Mouse (Mus musculus): ENCODE results near the gene Mettl26. TPM values are rescaled to one million over a fixed set of nuclear protein-coding genes. Genes with fewer than 3 reads are reported as not detected.
A peak's percentile ranks its signal among the peaks of the same experiment; 100 is the strongest.

Mettl26 gene
- polyA plus RNA-seq, 1 experiment: 23.9 TPM

DNA sequence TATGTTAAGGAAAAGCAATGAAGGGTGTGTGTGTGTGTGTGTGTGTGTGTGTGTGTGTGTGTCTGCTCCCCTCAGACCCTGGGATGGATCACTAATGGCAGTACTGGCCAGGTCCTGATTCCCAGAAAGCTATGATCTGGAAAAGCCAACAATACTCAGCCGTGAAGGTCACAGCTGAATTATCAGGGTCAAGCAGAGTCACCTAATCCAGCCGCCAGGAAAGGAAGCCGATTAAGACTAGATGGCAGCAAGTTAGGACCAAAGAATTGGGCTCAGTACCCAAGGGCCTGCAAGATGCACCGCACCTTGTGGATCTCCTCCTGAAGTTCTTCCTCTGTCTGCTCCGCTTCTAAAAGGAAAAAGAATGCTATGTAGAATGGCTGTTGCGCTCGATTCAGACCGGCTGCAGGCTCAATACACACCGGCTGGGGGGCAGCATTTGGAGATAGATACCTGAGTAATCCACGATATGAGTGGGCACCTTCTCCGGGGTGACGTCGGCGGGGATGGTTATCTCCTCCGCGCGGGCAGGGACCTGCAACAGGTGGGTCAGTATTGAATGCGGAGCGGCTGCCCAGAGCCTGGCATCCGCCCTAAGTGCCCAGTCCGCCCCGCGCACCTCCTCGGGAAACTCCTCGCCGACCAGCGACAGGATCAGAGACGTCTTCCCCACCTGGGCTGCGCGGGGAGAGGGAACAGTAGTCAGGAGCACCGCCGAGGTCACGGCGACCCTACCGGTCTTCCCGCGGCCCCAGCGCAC, 31.1 kb upstream of the Mettl26 start:
- peaks cover 82% of the 10 kb centered on the region for H3K36me3 ChIP-seq (replicated peaks; ENCODE audit: low read length)
- peaks cover 70% of the 10 kb centered on the region for H3K4me1 ChIP-seq
- H3K27me3 ChIP-seq (replicated peaks): no peaks in the 10 kb centered on the region
- no peaks in the 10 kb centered on the region for H3K9me3 ChIP-seq
- peak overlapping the region; percentile 99 for H3K4me3 ChIP-seq (replicated peaks)
- TF ChIP-seq FLI1 (IDR thresholded peaks at IDR 0.05; ENCODE audit: low read length) (no peak), GATA1 (IDR thresholded peaks at IDR 0.05; ENCODE audit: borderline replicate concordance, low read length) (no peak)

GRCm38 (mm10) chr17:25844396-25844901, 30.4 kb upstream of the Mettl26 start, which contains the start of gene Rhot2:
TSS of gene Rhot2 (minus strand) at chr17:25844851.
- peak; percentile 78; the same call in 1 of the 2 replicates for TF ChIP-seq FLI1 (IDR thresholded peaks at IDR 0.05; ENCODE audit: low read length)
- TF ChIP-seq GATA1 (IDR thresholded peaks at IDR 0.05; ENCODE audit: borderline replicate concordance, low read length): no peak
- peaks cover 82% of the 10 kb centered on the region for H3K36me3 ChIP-seq (replicated peaks; ENCODE audit: low read length)
- peak within 1 kb of the TSS; percentile 99 for H3K4me3 ChIP-seq (replicated peaks)
- H3K9me3 ChIP-seq: no peaks in the 10 kb centered on the region
- peaks cover 64% of the 10 kb centered on the region for H3K4me1 ChIP-seq
- no peaks in the 10 kb centered on the region for H3K27me3 ChIP-seq (replicated peaks)

GRCm38 (mm10) chr17:25860229-25860628, 14.6 kb upstream of the Mettl26 start:
- Histone ChIP-seq H3K4me1 (peaks cover 60% of the 10 kb centered on the region), H3K9me3 (no peaks in the 10 kb centered on the region), H3K36me3 (replicated peaks; ENCODE audit: low read length) (peaks cover 39% of the 10 kb centered on the region), H3K4me3 (replicated peaks) (peak overlapping the region; percentile 97), H3K27me3 (replicated peaks) (no peaks in the 10 kb centered on the region)
- no peak for TF ChIP-seq FLI1 (IDR thresholded peaks at IDR 0.05; ENCODE audit: low read length)
- no peak for TF ChIP-seq GATA1 (IDR thresholded peaks at IDR 0.05; ENCODE audit: borderline replicate concordance, low read length)

- peaks cover 65% of the 10 kb centered on the region for H3K4me1 ChIP-seq
- TF ChIP-seq FLI1 (IDR thresholded peaks at IDR 0.05; ENCODE audit: low read length) (no peak), GATA1 (IDR thresholded peaks at IDR 0.05; ENCODE audit: borderline replicate concordance, low read length) (no peak)
- no peaks in the 10 kb centered on the region for H3K27me3 ChIP-seq (replicated peaks)
- H3K4me3 ChIP-seq (replicated peaks): peak within 1 kb of the TSS; percentile 97
- no peaks in the 10 kb centered on the region for H3K9me3 ChIP-seq
- peaks cover 36% of the 10 kb centered on the region for H3K36me3 ChIP-seq (replicated peaks; ENCODE audit: low read length)
Measured at GRCm38 (mm10) chr17:25860832-25861703, 13.8 kb upstream of the Mettl26 start, which contains the start of gene Wdr90. TSS of gene Wdr90 (minus strand) at chr17:25861501.

GRCm38 (mm10) chr17:25861704-25862612, 12.9 kb upstream of the Mettl26 start:
- H3K4me3 ChIP-seq (replicated peaks): peak overlapping the region; percentile 97
- peaks cover 34% of the 10 kb centered on the region for H3K36me3 ChIP-seq (replicated peaks; ENCODE audit: low read length)
- H3K9me3 ChIP-seq: no peaks in the 10 kb centered on the region
- no peaks in the 10 kb centered on the region for H3K27me3 ChIP-seq (replicated peaks)
- peaks cover 72% of the 10 kb centered on the region for H3K4me1 ChIP-seq
- TF ChIP-seq FLI1 (IDR thresholded peaks at IDR 0.05; ENCODE audit: low read length): no peak
- no peak for TF ChIP-seq GATA1 (IDR thresholded peaks at IDR 0.05; ENCODE audit: borderline replicate concordance, low read length)

DNA sequence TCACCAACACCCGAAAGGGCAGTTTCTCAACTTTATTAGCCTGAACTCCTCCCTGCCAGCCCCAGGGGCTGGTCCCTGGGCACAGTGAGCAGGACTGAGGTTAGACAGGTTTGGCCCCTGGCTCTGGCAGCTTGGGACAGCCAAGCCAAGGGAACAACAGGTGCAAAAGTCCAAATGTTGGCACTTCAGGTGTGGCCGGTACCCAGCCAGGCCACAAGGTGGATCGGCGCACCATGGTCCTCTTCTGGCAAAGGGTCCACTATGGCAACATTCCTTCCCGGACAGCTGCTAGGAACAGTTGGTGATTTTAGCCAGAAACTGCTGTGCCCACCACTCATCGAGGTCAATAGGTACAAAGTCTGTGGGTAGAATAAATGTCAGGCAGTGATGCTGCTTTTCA, 11.2 kb upstream of the Mettl26 start:
- H3K27me3 ChIP-seq (replicated peaks): no peaks in the 10 kb centered on the region
- H3K36me3 ChIP-seq (replicated peaks; ENCODE audit: low read length): peaks cover 30% of the 10 kb centered on the region
- H3K4me3 ChIP-seq (replicated peaks): no peak overlapping the region
- no peaks in the 10 kb centered on the region for H3K9me3 ChIP-seq
- peaks cover 87% of the 10 kb centered on the region for H3K4me1 ChIP-seq
- no peak for TF ChIP-seq GATA1 (IDR thresholded peaks at IDR 0.05; ENCODE audit: borderline replicate concordance, low read length)

DNA sequence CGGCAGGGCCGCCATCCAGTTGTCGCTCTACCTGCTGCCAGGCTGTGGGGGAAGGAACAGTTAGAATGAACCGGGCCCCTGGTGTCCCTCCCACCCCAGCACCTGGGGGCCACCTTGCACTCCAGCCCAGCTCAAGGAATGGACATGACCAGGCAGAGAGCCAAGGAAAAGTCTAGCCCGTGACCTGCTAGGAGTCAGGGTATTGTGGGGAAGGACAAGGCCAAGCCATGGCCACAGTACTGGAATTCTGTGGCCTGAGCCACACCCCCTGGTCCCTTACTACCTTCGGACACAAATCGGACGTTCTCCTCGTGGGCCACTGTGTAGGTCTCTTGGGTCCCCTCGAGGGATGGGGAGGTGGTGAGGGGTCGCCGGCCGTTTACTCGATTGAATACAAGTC, 10.6 kb upstream of the Mettl26 start:
- Histone ChIP-seq H3K9me3 (no peaks in the 10 kb centered on the region), H3K4me3 (replicated peaks) (no peak overlapping the region), H3K36me3 (replicated peaks; ENCODE audit: low read length) (peaks cover 25% of the 10 kb centered on the region), H3K4me1 (peaks cover 88% of the 10 kb centered on the region), H3K27me3 (replicated peaks) (no peaks in the 10 kb centered on the region)
- TF ChIP-seq FLI1 (IDR thresholded peaks at IDR 0.05; ENCODE audit: low read length) (no peak), GATA1 (IDR thresholded peaks at IDR 0.05; ENCODE audit: borderline replicate concordance, low read length) (no peak)

GRCm38 (mm10) chr17:25865288-25865687, 9.6 kb upstream of the Mettl26 start:
- no peaks in the 10 kb centered on the region for H3K27me3 ChIP-seq (replicated peaks)
- peaks cover 24% of the 10 kb centered on the region for H3K36me3 ChIP-seq (replicated peaks; ENCODE audit: low read length)
- no peaks in the 10 kb centered on the region for H3K9me3 ChIP-seq
- H3K4me3 ChIP-seq (replicated peaks): no peak overlapping the region
- peaks cover 79% of the 10 kb centered on the region for H3K4me1 ChIP-seq
- TF ChIP-seq GATA1 (IDR thresholded peaks at IDR 0.05; ENCODE audit: borderline replicate concordance, low read length) (no peak), FLI1 (IDR thresholded peaks at IDR 0.05; ENCODE audit: low read length) (no peak)

- Histone ChIP-seq H3K36me3 (replicated peaks; ENCODE audit: low read length) (peaks cover 24% of the 10 kb centered on the region), H3K4me3 (replicated peaks) (peak overlapping the region; percentile 3), H3K27me3 (replicated peaks) (no peaks in the 10 kb centered on the region), H3K4me1 (peaks cover 70% of the 10 kb centered on the region), H3K9me3 (no peaks in the 10 kb centered on the region)
- no peak for TF ChIP-seq GATA1 (IDR thresholded peaks at IDR 0.05; ENCODE audit: borderline replicate concordance, low read length)
- TF ChIP-seq FLI1 (IDR thresholded peaks at IDR 0.05; ENCODE audit: low read length): no peak
Measured at GRCm38 (mm10) chr17:25866172-25866571, 8.7 kb upstream of the Mettl26 start.

All from megakaryocyte, embryonic 14.5 days (primary cell).